Mouse (Mus musculus) hindbrain, embryonic 11.5 days (tissue): ENCODE results near the gene Rps6kc1. TPM values are rescaled to one million over a fixed set of nuclear protein-coding genes. Genes with fewer than 3 reads are reported as not detected.

Source experiments
- ATAC-seq: fragments of 200-750 bp; cut with Nextera tagmentation; 2 replicates; pipeline ENCODE4 v1.8.0; 2017; ENCODE audit warnings: mild to moderate bottlenecking, moderate TSS enrichment, moderate library complexity; ENCODE audit not compliant: low FRiP score
- DNase-seq: peaks from one replicate; pipeline ENCODE4 v3.0.0-alpha.2; 2015; ENCODE audit warnings: low spot score
- H3K27ac ChIP-seq: fragments of 300-500 bp; sonication (generic); 2 replicates; pipeline ENCODE4 v1.5.1; 2014; ENCODE audit warnings: mild to moderate bottlenecking, low read depth, low read length
- H3K27me3 ChIP-seq: fragments of 300-500 bp; sonication (generic); 2 replicates; pipeline ENCODE4 v1.6.1; 2014; ENCODE audit warnings: mild to moderate bottlenecking, low read length, moderate library complexity, mixed read lengths; ENCODE audit not compliant: control insufficient read depth, insufficient read depth
- H3K36me3 ChIP-seq: fragments of 300-500 bp; sonication (generic); 2 replicates; pipeline ENCODE4 v1.6.1; 2014; ENCODE audit warnings: mild to moderate bottlenecking, low read length, moderate library complexity, mixed read lengths; ENCODE audit not compliant: control insufficient read depth, insufficient read depth
- H3K4me1 ChIP-seq: fragments of 300-500 bp; sonication (generic); replicated peaks from 2 replicates; pipeline ENCODE4 v1.6.1; 2014; ENCODE audit warnings: low read length, mixed read lengths; ENCODE audit not compliant: control insufficient read depth, insufficient read depth
- H3K4me2 ChIP-seq: fragments of 300-500 bp; sonication (generic); replicated peaks from 2 replicates; pipeline ENCODE4 v1.6.1; 2014; ENCODE audit warnings: mild to moderate bottlenecking, low read depth, low read length
- H3K4me3 ChIP-seq: fragments of 300-500 bp; sonication (generic); 2 replicates; pipeline ENCODE4 v1.5.1; 2014; ENCODE audit warnings: low read depth, low read length
- H3K9ac ChIP-seq: fragments of 300-500 bp; sonication (generic); 2 replicates; pipeline ENCODE4 v1.6.1; 2014; ENCODE audit warnings: low read depth, low read length
- H3K9me3 ChIP-seq: fragments of 300-500 bp; sonication (generic); 2 replicates; pipeline ENCODE4 v1.6.1; 2016; ENCODE audit warnings: low read length; ENCODE audit not compliant: control insufficient read depth
- WGBS: fragments of 180-500 bp; shearing (Covaris S2); extraction: QIAGEN DNeasy Blood & Tissue Kit; methylation state at CpG from one replicate; pipeline ENCODE4 v1.1.7; 2014; 5-methylcytosine and 5-hydroxymethylcytosine counted together
- polyA plus RNA-seq: library from polyadenylated mRNA; unstranded; fragments of >200 nt; fragmentation: Nextera tagmentation; extraction: Ambion mirVana; gene quantifications from 2 replicates; pipeline ENCODE4 v1.2.1, GENCODE M21; 2014

Rps6kc1 gene
- 19.0 and 21.2 TPM in 2 replicates for polyA plus RNA-seq

GRCm38 (mm10) chr1:190911415-190912123 lies at the start of gene Rps6kc1:
Rps6kc1 (minus strand) TSS chr1:190911770.
- Histone ChIP-seq H3K27me3 (no peaks in the 10 kb centered on the region), H3K9ac (peak within 1 kb of the TSS; percentile 76), H3K36me3 (no peaks in the 10 kb centered on the region), H3K9me3 (no peaks in the 10 kb centered on the region), H3K4me2 (peak within 1 kb of the TSS; percentile 89), H3K4me3 (peak within 1 kb of the TSS; percentile 88), H3K4me1 (no peaks in the 10 kb centered on the region), H3K27ac (peak within 1 kb of the TSS; percentile 62)
- ATAC-seq = peak; percentile 95
- peak; percentile 85 for DNase-seq
- 0% methylated on average over 46 of the region's 47 CpGs for WGBS

GRCm38 (mm10) chr1:190958821-190959220 lies 47.3 kb upstream of the Rps6kc1 start:
- no peak for DNase-seq
- Histone ChIP-seq H3K27ac (no peak overlapping the region), H3K27me3 (no peaks in the 10 kb centered on the region), H3K36me3 (peaks cover 5% of the 10 kb centered on the region; the same call in 1 of the 2 replicates), H3K4me1 (no peaks in the 10 kb centered on the region), H3K9me3 (no peaks in the 10 kb centered on the region), H3K9ac (no peak overlapping the region), H3K4me3 (no peak overlapping the region), H3K4me2 (no peak overlapping the region)
- 92% methylated on average over 5 of the region's 5 CpGs for WGBS
- no peak for ATAC-seq

- H3K27me3 ChIP-seq = no peaks in the 10 kb centered on the region
- H3K36me3 ChIP-seq = peaks cover 6% of the 10 kb centered on the region
- no peak overlapping the region for H3K27ac ChIP-seq
- H3K9ac ChIP-seq = no peak overlapping the region
- no peak overlapping the region for H3K4me3 ChIP-seq
- DNase-seq (no peak), ATAC-seq (no peak)
- 69% methylated on average over 3 of the region's 3 CpGs for WGBS
- no peaks in the 10 kb centered on the region for H3K4me1 ChIP-seq
- no peak overlapping the region for H3K4me2 ChIP-seq
- no peaks in the 10 kb centered on the region for H3K9me3 ChIP-seq
Observed at GRCm38 (mm10) chr1:190953009-190953408, 41.4 kb upstream of the Rps6kc1 start.

- Histone ChIP-seq H3K4me2 (no peak overlapping the region), H3K27me3 (no peaks in the 10 kb centered on the region), H3K36me3 (peaks cover 5% of the 10 kb centered on the region), H3K4me1 (no peaks in the 10 kb centered on the region), H3K9ac (no peak overlapping the region), H3K4me3 (no peak overlapping the region), H3K9me3 (no peaks in the 10 kb centered on the region), H3K27ac (no peak overlapping the region)
- ATAC-seq (no peak), DNase-seq (no peak)
- WGBS = 87% methylated on average over 5 of the region's 5 CpGs
Observed at GRCm38 (mm10) chr1:190951014-190951413, 39.4 kb upstream of the Rps6kc1 start.

GRCm38 (mm10) chr1:190948846-190949245 lies 37.3 kb upstream of the Rps6kc1 start:
- Histone ChIP-seq H3K27ac (no peak overlapping the region), H3K36me3 (peaks cover 4% of the 10 kb centered on the region), H3K4me1 (no peaks in the 10 kb centered on the region), H3K9ac (no peak overlapping the region), H3K27me3 (no peaks in the 10 kb centered on the region), H3K9me3 (no peaks in the 10 kb centered on the region), H3K4me3 (no peak overlapping the region), H3K4me2 (no peak overlapping the region)
- no peak for DNase-seq
- 92% methylated on average over 17 of the region's 17 CpGs for WGBS
- ATAC-seq = no peak

- Histone ChIP-seq H3K36me3 (peaks cover 5% of the 10 kb centered on the region; the same call in 1 of the 2 replicates), H3K9ac (no peak overlapping the region), H3K9me3 (no peaks in the 10 kb centered on the region), H3K27ac (no peak overlapping the region), H3K4me2 (no peak overlapping the region), H3K27me3 (no peaks in the 10 kb centered on the region), H3K4me3 (no peak overlapping the region), H3K4me1 (no peaks in the 10 kb centered on the region)
- 91% methylated on average over 7 of the region's 7 CpGs for WGBS
- ATAC-seq (no peak), DNase-seq (no peak)
Observed at GRCm38 (mm10) chr1:190948439-190948838, 36.9 kb upstream of the Rps6kc1 start.

- 0 out of 2 replicates have a peak, but pooled peaks cover 5% of the 10 kb centered on the region for H3K36me3 ChIP-seq
- H3K4me1 ChIP-seq = no peaks in the 10 kb centered on the region
- ATAC-seq = no peak
- H3K4me2 ChIP-seq = no peak overlapping the region
- H3K27ac ChIP-seq = no peak overlapping the region
- H3K9me3 ChIP-seq = no peaks in the 10 kb centered on the region
- no peak for DNase-seq
- no peak overlapping the region for H3K4me3 ChIP-seq
- whole genome bisulfite sequencing = 83% methylated on average over 5 of the region's 5 CpGs
- no peak overlapping the region for H3K9ac ChIP-seq
- H3K27me3 ChIP-seq = no peaks in the 10 kb centered on the region
Observed at GRCm38 (mm10) chr1:190947986-190948385, 36.4 kb upstream of the Rps6kc1 start.

GRCm38 (mm10) chr1:190944109-190944760 lies 32.7 kb upstream of the Rps6kc1 start:
- Histone ChIP-seq H3K9ac (no peak overlapping the region), H3K9me3 (no peaks in the 10 kb centered on the region), H3K4me2 (no peak overlapping the region), H3K36me3 (peaks cover 15% of the 10 kb centered on the region), H3K4me1 (no peaks in the 10 kb centered on the region), H3K4me3 (no peak overlapping the region), H3K27ac (no peak overlapping the region), H3K27me3 (no peaks in the 10 kb centered on the region)
- no peak for ATAC-seq
- WGBS = 53% methylated on average over 6 of the region's 6 CpGs
- DNase-seq = peak; percentile 79

- H3K9me3 ChIP-seq = no peaks in the 10 kb centered on the region
- no peaks in the 10 kb centered on the region for H3K27me3 ChIP-seq
- no peak overlapping the region for H3K9ac ChIP-seq
- ATAC-seq = no peak
- peaks cover 19% of the 10 kb centered on the region for H3K36me3 ChIP-seq
- H3K4me2 ChIP-seq = no peak overlapping the region
- WGBS = 81% methylated on average over 7 of the region's 7 CpGs
- DNase-seq = no peak
- H3K27ac ChIP-seq = no peak overlapping the region
- H3K4me1 ChIP-seq = no peaks in the 10 kb centered on the region
- H3K4me3 ChIP-seq = no peak overlapping the region
Observed at GRCm38 (mm10) chr1:190939803-190940202, 28.2 kb upstream of the Rps6kc1 start.
